Mouse (Mus musculus) midbrain, embryonic 11.5 days (tissue): ENCODE results near the gene Uspl1. TPM values are rescaled to one million over a fixed set of nuclear protein-coding genes. Genes with fewer than 3 reads are reported as not detected.

ENCODE experiments used
- ATAC-seq: fragments of 200-750 bp; cut with Nextera tagmentation; 2 replicates; pipeline ENCODE4 v1.8.0; 2017; ENCODE audit warnings: moderate TSS enrichment, moderate library complexity; ENCODE audit not compliant: low FRiP score
- DNase-seq: peaks from one replicate; pipeline ENCODE4 v3.0.0; 2015; ENCODE audit warnings: low spot score; ENCODE audit errors: missing footprints
- H3K27ac ChIP-seq: fragments of 300-500 bp; sonication (generic); 2 replicates; pipeline ENCODE4 v1.5.1; 2014; ENCODE audit warnings: low read depth, low read length
- H3K27me3 ChIP-seq: fragments of 300-500 bp; sonication (generic); 2 replicates; pipeline ENCODE4 v1.6.1; 2014; ENCODE audit warnings: mild to moderate bottlenecking, low read length, moderate library complexity, mixed read lengths; ENCODE audit not compliant: control insufficient read depth, insufficient read depth
- H3K36me3 ChIP-seq: fragments of 300-500 bp; sonication (generic); 2 replicates; pipeline ENCODE4 v1.6.1; 2014; ENCODE audit warnings: mild to moderate bottlenecking, low read length, moderate library complexity, mixed read lengths; ENCODE audit not compliant: control insufficient read depth, insufficient read depth
- H3K4me1 ChIP-seq: fragments of 300-500 bp; sonication (generic); 2 replicates; pipeline ENCODE4 v1.6.1; 2014; ENCODE audit warnings: low read length; ENCODE audit not compliant: control insufficient read depth, insufficient read depth
- H3K4me2 ChIP-seq: fragments of 300-500 bp; sonication (generic); 2 replicates; pipeline ENCODE4 v1.6.1; 2014; ENCODE audit warnings: mild to moderate bottlenecking, moderate library complexity
- H3K4me3 ChIP-seq: fragments of 300-500 bp; sonication (generic); 2 replicates; pipeline ENCODE4 v1.5.1; 2014; ENCODE audit warnings: low read depth, low read length
- H3K9ac ChIP-seq: fragments of 300-500 bp; sonication (generic); 2 replicates; pipeline ENCODE4 v1.6.1; 2014; ENCODE audit warnings: low read length
- H3K9me3 ChIP-seq: fragments of 300-500 bp; sonication (generic); 2 replicates; pipeline ENCODE4 v1.6.1; 2016; ENCODE audit warnings: low read length; ENCODE audit not compliant: control insufficient read depth
- WGBS: fragments of 180-500 bp; shearing (Covaris S2); extraction: QIAGEN DNeasy Blood & Tissue Kit; methylation state at CpG from one replicate; pipeline ENCODE4 v1.1.7; 2014; 5-methylcytosine and 5-hydroxymethylcytosine counted together
- polyA plus RNA-seq: library from polyadenylated mRNA; unstranded; fragments of >200 nt; fragmentation: Nextera tagmentation; extraction: Ambion mirVana; gene quantifications from 2 replicates; pipeline ENCODE4 v1.2.1, GENCODE M21; 2014

Gene Uspl1
- polyA plus RNA-seq, 1 experiment from 2014 or later = 81.3 TPM

- H3K27ac ChIP-seq = no peak overlapping the region
Measured at GRCm38 (mm10) chr5:149211041-149211440, 26.9 kb downstream of the Uspl1 start.

DNA sequence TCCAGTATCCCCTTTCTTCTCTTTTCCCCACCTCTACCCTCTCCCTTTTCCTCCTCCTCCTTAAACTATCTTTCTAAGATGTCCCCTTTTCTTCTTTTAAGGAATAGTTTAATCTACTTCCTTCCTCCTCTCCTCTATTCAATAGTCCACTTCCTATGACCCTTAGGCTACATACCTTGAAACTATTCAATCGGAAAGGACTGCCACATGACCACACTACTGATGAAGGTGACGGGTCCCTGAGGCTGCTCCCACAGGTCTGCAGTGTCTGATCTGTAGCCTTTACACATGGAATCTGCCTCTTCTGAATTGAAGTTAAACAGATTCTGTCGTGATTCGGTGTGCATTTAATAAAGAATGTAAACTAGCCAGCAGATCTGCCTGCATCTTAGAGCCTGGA, 28.7 kb downstream of the Uspl1 start:
- Histone ChIP-seq H3K27me3 (no peaks in the 10 kb centered on the region), H3K9ac (no peak overlapping the region), H3K4me3 (no peak overlapping the region), H3K9me3 (no peaks in the 10 kb centered on the region), H3K4me2 (no peak overlapping the region), H3K4me1 (peaks cover 14% of the 10 kb centered on the region), H3K27ac (no peak overlapping the region), H3K36me3 (peaks cover 24% of the 10 kb centered on the region)
- 81% methylated on average over 4 of the region's 4 CpGs for WGBS
- ATAC-seq = no peak
- peak; percentile 45 for DNase-seq

More at GRCm38 (mm10) chr5:149211041-149211440, 26.9 kb downstream of the Uspl1 start:
- no peak overlapping the region for H3K4me3 ChIP-seq
- WGBS = 73% methylated on average over 4 of the region's 4 CpGs
- no peak for ATAC-seq
- no peak overlapping the region for H3K9ac ChIP-seq
- peaks cover 24% of the 10 kb centered on the region for H3K36me3 ChIP-seq
- peaks cover 19% of the 10 kb centered on the region for H3K4me1 ChIP-seq
- no peaks in the 10 kb centered on the region for H3K9me3 ChIP-seq
- no peak overlapping the region for H3K4me2 ChIP-seq
- H3K27me3 ChIP-seq = no peaks in the 10 kb centered on the region
- no peak for DNase-seq

DNA sequence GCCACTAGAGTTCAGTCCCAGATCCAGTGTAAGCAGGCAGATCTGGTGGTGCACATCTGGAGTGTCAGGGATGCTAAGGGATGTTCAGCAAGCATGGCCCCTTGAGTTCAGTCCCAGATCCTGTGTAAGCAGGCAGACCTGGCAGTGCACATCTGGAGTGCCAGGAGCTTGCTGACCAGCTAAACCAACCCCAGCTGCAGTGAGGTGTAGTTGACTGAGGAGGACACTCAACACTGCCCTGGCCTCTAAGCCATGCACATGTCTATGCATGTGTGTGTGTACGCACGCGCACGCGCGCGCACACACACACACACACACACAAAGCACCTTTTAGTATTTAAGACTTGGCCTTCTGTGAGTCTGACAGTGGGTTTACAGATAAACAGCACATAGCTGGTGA, 31.4 kb downstream of the Uspl1 start:
- Histone ChIP-seq H3K27ac (no peak overlapping the region), H3K4me1 (peaks cover under 1% of the 10 kb centered on the region; the same call in 1 of the 2 replicates), H3K4me2 (no peak overlapping the region), H3K27me3 (no peaks in the 10 kb centered on the region), H3K36me3 (peaks cover 20% of the 10 kb centered on the region), H3K4me3 (no peak overlapping the region), H3K9ac (no peak overlapping the region), H3K9me3 (no peaks in the 10 kb centered on the region)
- peak; percentile 66 for DNase-seq
- 97% methylated on average over 7 of the region's 7 CpGs for WGBS
- ATAC-seq = no peak

- H3K27ac ChIP-seq = no peak overlapping the region
- no peak overlapping the region for H3K4me2 ChIP-seq
- no peaks in the 10 kb centered on the region for H3K27me3 ChIP-seq
- H3K9ac ChIP-seq = no peak overlapping the region
- no peak overlapping the region for H3K4me3 ChIP-seq
- no peaks in the 10 kb centered on the region for H3K4me1 ChIP-seq
- ATAC-seq (no peak), DNase-seq (peak; percentile 75)
- no peaks in the 10 kb centered on the region for H3K9me3 ChIP-seq
- 85% methylated on average over 6 of the region's 6 CpGs for WGBS
- H3K36me3 ChIP-seq = peaks cover 19% of the 10 kb centered on the region
Measured at GRCm38 (mm10) chr5:149217524-149218357, 33.6 kb downstream of the Uspl1 start.

DNA sequence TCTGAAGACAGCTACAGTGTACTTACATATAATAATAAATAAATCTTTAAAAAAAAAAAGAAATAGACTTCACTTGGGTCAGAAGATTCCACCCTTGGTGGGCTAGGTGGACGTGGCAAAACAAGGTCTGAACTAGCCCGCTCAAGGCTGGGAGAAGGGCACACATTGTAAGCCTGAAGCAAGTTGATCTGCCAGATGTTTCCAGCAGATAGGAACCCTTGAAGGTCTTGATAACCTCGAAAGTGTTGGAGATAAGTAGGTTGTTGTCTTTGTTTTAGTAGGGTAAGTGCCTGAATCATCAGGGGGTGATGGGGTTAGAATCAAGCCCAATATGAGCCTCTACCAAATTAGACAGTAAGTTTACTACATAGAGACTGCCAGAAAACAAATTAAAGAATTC, 35.3 kb downstream of the Uspl1 start:
- DNase-seq (peak; percentile 31), ATAC-seq (no peak)
- Histone ChIP-seq H3K27me3 (no peaks in the 10 kb centered on the region), H3K27ac (no peak overlapping the region), H3K9me3 (no peaks in the 10 kb centered on the region), H3K36me3 (peaks cover 7% of the 10 kb centered on the region), H3K4me1 (peaks cover 5% of the 10 kb centered on the region), H3K9ac (no peak overlapping the region), H3K4me2 (no peak overlapping the region), H3K4me3 (no peak overlapping the region)
- 85% methylated on average over 3 of the region's 3 CpGs for WGBS

DNA sequence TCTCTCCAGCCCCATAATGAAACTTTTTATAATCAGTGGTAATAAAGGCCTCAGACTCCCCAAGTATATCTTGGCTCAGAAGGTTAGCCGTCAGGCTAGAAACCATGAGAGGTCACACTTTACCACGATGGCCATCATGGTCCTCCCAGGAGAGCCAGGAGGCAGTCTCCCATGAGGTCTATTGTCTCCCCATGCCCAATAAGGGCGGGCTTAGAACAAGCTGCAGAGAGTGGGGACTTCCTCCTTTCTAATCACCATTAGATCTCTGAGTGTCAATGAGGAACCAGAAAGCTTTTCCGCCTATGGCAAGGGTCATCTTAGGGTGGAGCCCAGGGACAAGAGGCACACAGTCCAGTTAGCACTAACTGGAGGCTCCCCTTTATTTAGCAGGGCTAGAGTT, 37.2 kb downstream of the Uspl1 start:
- Histone ChIP-seq H3K27me3 (no peaks in the 10 kb centered on the region), H3K4me1 (peaks cover 11% of the 10 kb centered on the region), H3K27ac (no peak overlapping the region), H3K36me3 (no peaks in the 10 kb centered on the region), H3K9me3 (no peaks in the 10 kb centered on the region), H3K4me3 (no peak overlapping the region), H3K9ac (no peak overlapping the region), H3K4me2 (no peak overlapping the region)
- ATAC-seq (no peak), DNase-seq (peak; percentile 75)
- 88% methylated on average over 4 of the region's 4 CpGs for WGBS

GRCm38 (mm10) chr5:149224666-149225065, 40.5 kb downstream of the Uspl1 start:
- Histone ChIP-seq H3K27ac (no peak overlapping the region), H3K9me3 (no peaks in the 10 kb centered on the region), H3K36me3 (no peaks in the 10 kb centered on the region), H3K4me1 (peaks cover 11% of the 10 kb centered on the region), H3K27me3 (no peaks in the 10 kb centered on the region), H3K4me3 (no peak overlapping the region), H3K4me2 (0 out of 2 replicates have a peak overlapping the region, but pooled peaks have one; percentile 13), H3K9ac (no peak overlapping the region)
- DNase-seq (peak; percentile 85), ATAC-seq (no peak)
- whole genome bisulfite sequencing = 14% methylated on average over 7 of the region's 7 CpGs

DNA sequence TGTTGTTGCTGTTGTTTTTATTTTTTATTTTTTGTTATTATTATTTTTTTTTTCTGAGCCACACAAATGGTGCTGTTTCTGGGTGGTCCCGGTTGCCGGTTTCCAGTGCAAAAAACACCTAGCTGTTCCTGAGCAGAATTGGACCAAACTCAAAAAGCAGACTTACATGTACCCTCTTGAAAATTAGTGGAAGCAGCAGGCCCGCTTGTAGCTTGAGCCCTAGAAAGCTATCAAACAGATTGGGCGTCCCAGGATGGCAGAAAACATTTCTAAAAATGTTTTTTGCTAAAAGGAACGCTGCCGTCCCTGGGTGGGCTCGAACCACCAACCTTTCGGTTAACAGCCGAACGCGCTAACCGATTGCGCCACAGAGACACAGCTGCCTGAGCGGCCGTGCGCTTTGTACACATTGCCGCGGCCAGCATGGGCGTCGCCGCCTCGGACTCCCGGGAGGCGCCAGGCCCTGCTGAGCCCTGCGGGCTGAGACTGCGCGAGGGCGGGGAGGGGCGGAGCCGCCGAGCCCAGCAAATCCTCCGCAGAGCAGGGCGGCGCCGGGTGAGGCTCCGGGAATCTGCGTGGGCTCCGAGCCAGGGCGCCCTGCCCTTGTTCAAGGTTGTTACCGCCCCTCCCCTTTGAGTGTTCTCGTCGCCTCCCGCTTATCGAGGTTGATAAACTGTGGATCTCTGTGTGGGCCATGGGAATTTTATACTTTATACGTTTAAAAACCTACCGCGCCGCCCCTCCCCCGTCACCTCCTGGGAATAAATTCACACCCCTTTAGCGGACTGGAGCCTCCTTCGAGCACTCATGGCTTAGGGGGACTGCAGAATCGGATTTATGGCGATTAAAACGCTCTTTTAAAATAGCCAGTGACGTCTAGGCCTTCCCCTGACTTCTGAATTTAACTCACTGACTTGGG, 44.8 kb downstream of the Uspl1 start:
- Histone ChIP-seq H3K9ac (peak overlapping the region; percentile 68), H3K9me3 (no peaks in the 10 kb centered on the region), H3K4me1 (peaks cover 11% of the 10 kb centered on the region), H3K27ac (peak overlapping the region; percentile 74), H3K27me3 (no peaks in the 10 kb centered on the region), H3K36me3 (no peaks in the 10 kb centered on the region), H3K4me3 (peak overlapping the region; percentile 43), H3K4me2 (peak overlapping the region; percentile 42)
- ATAC-seq (peak; percentile 99), DNase-seq (peak; percentile 100)
- 3% methylated on average over 55 of the region's 55 CpGs for WGBS
